Mouse (Mus musculus) MEL (cell line): ENCODE results near the gene Slc9a5. TPM values are rescaled to one million over a fixed set of nuclear protein-coding genes. Genes with fewer than 3 reads are reported as not detected.
A peak's percentile ranks its signal among the peaks of the same experiment; 100 is the strongest.

Source experiments
- DNase-seq: peaks from one replicate; pipeline ENCODE4 v3.0.0; 2011; ENCODE audit warnings: low read depth, low spot score
- H3K27ac ChIP-seq: 2 replicates; pipeline ENCODE4 v1.5.1; 2012; ENCODE audit warnings: low read depth, mild to moderate bottlenecking, control low read depth, low read length, moderate library complexity; ENCODE audit not compliant: control insufficient read depth
- H3K27me3 ChIP-seq, 2 experiments: fragments of 150-350 bp in 1 of 2; sonication (generic) in 1 of 2; 2 replicates each; pipeline ENCODE4 v1.6.1; 2012; ENCODE audit warnings: low read length in 2 of 2, mild to moderate bottlenecking in 2 of 2, improper control_type of control experiment in 1 of 2, moderate library complexity in 1 of 2; ENCODE audit not compliant: insufficient read depth in 2 of 2, control insufficient read depth in 1 of 2
- H3K36me3 ChIP-seq, 2 experiments: 2 replicates each; pipeline ENCODE4 v1.6.1; 2012 to 2014; ENCODE audit warnings: low read length in 2 of 2, improper control_type of control experiment in 1 of 2, inconsistent platforms in 1 of 2, mild to moderate bottlenecking in 1 of 2; ENCODE audit not compliant: insufficient read depth in 2 of 2, control insufficient read depth in 1 of 2
- H3K4me1 ChIP-seq, 2 experiments: fragments of 150-350 bp in 1 of 2; sonication (generic) in 1 of 2; 2 replicates each; pipeline ENCODE4 v1.6.1; 2012; ENCODE audit warnings: low read length in 2 of 2, improper control_type of control experiment in 1 of 2, mild to moderate bottlenecking in 1 of 2; ENCODE audit not compliant: insufficient read depth in 2 of 2, control insufficient read depth in 1 of 2
- H3K4me3 ChIP-seq, 2 experiments: fragments of 150-350 bp in 1 of 2; sonication (generic) in 1 of 2; 2 replicates each; pipeline ENCODE4 v1.5.1; 2012; ENCODE audit warnings: low read depth in 2 of 2, low read length in 2 of 2, mild to moderate bottlenecking in 2 of 2, moderate library complexity in 2 of 2, control low read depth in 1 of 2, improper control_type of control experiment in 1 of 2; ENCODE audit not compliant: control insufficient read depth in 1 of 2, insufficient read depth in 1 of 2
- H3K79me2 ChIP-seq: 2 replicates; pipeline ENCODE4 v1.6.1; 2012; ENCODE audit warnings: mild to moderate bottlenecking, low read length, moderate library complexity; ENCODE audit not compliant: control insufficient read depth, poor library complexity, insufficient read depth
- H3K9ac ChIP-seq: 2 replicates; pipeline ENCODE4 v1.6.1; 2012; ENCODE audit warnings: low read depth, mild to moderate bottlenecking, control low read depth, low read length, moderate library complexity; ENCODE audit not compliant: control insufficient read depth, poor library complexity, severe bottlenecking
- H3K9me3 ChIP-seq: fragments of 150-350 bp; sonication (generic); replicated peaks from 2 replicates; pipeline ENCODE4 v1.6.1; 2012; ENCODE audit warnings: mild to moderate bottlenecking, low read length, improper control_type of control experiment, moderate library complexity; ENCODE audit not compliant: insufficient read depth
- BHLHE40 ChIP-seq: IDR thresholded peaks from 2 replicates; pipeline ENCODE4 v1.6.1; 2012; ENCODE audit warnings: low read depth, mild to moderate bottlenecking, inconsistent platforms, low read length, improper control_type of control experiment, borderline replicate concordance
- CHD1 ChIP-seq: IDR thresholded peaks from 2 replicates; pipeline ENCODE4 v1.6.1; 2012; ENCODE audit warnings: low read depth, mild to moderate bottlenecking, inconsistent platforms, low read length, improper control_type of control experiment
- CHD2 ChIP-seq: IDR thresholded peaks from 2 replicates; pipeline ENCODE4 v1.6.1; 2011; ENCODE audit warnings: low read length, improper control_type of control experiment
- CTCF ChIP-seq, 3 experiments: IDR thresholded peaks in 2 of 3; conservative IDR thresholded peaks in 1 of 3; 2 replicates each; pipeline ENCODE4 v1.5.1; 2011 to 2012; ENCODE audit warnings: low read length in 3 of 3, low read depth in 2 of 3, mild to moderate bottlenecking in 2 of 3, improper control_type of control experiment in 1 of 3, inconsistent platforms in 1 of 3, mixed read lengths in 1 of 3, moderate library complexity in 1 of 3; ENCODE audit not compliant: control insufficient read depth in 1 of 3, insufficient read depth in 1 of 3, poor library complexity in 1 of 3, severe bottlenecking in 1 of 3
- ELF1 ChIP-seq: IDR thresholded peaks from 2 replicates; pipeline ENCODE4 v1.6.1; 2014; ENCODE audit warnings: low read depth, mild to moderate bottlenecking, inconsistent platforms, low read length, improper control_type of control experiment, moderate library complexity
- EP300 ChIP-seq, 2 experiments: IDR thresholded peaks; 2 replicates each; pipeline ENCODE4 v1.6.1; 2011; ENCODE audit warnings: improper control_type of control experiment in 2 of 2, low read length in 2 of 2, low read depth in 1 of 2, mild to moderate bottlenecking in 1 of 2
- ETS1 ChIP-seq: IDR thresholded peaks from 2 replicates; pipeline ENCODE4 v1.6.1; 2012; ENCODE audit warnings: low read depth, mild to moderate bottlenecking, inconsistent platforms, low read length, improper control_type of control experiment, moderate library complexity
- GATA1 ChIP-seq: IDR thresholded peaks from 2 replicates; pipeline ENCODE4 v1.6.1; 2011; ENCODE audit warnings: low read depth, low read length, improper control_type of control experiment
- HCFC1 ChIP-seq: IDR thresholded peaks from 2 replicates; pipeline ENCODE4 v1.6.1; 2012; ENCODE audit warnings: low read depth, mild to moderate bottlenecking, inconsistent platforms, low read length, improper control_type of control experiment, moderate library complexity
- JUND ChIP-seq: IDR thresholded peaks from 2 replicates; pipeline ENCODE4 v1.6.1; 2011; ENCODE audit warnings: low read depth, mild to moderate bottlenecking, improper control_type of control experiment, low read length
- KAT2A ChIP-seq: conservative IDR thresholded peaks from 2 replicates; pipeline ENCODE4 v1.6.1; 2012; ENCODE audit warnings: low read depth, low read length, improper control_type of control experiment, inconsistent platforms
- MAX ChIP-seq: IDR thresholded peaks from 2 replicates; pipeline ENCODE4 v1.6.1; 2011; ENCODE audit warnings: low read length, improper control_type of control experiment
- MAZ ChIP-seq: IDR thresholded peaks from 2 replicates; pipeline ENCODE4 v1.6.1; 2012; ENCODE audit warnings: low read depth, mild to moderate bottlenecking, inconsistent platforms, low read length, improper control_type of control experiment
- MYC ChIP-seq: IDR thresholded peaks from 2 replicates; pipeline ENCODE4 v1.6.1; 2011; ENCODE audit warnings: low read depth, mild to moderate bottlenecking, low read length, improper control_type of control experiment, moderate library complexity
- NELFE ChIP-seq: IDR thresholded peaks from 2 replicates; pipeline ENCODE4 v1.6.1; 2011; ENCODE audit warnings: low read depth, low read length, improper control_type of control experiment
- POLR2A ChIP-seq, 2 experiments: IDR thresholded peaks; 2 replicates each; pipeline ENCODE4 v1.6.1; 2011 to 2012; ENCODE audit warnings: low read length in 2 of 2, mild to moderate bottlenecking in 2 of 2, control low read depth in 1 of 2, improper control_type of control experiment in 1 of 2, low read depth in 1 of 2, moderate library complexity in 1 of 2; ENCODE audit not compliant: control insufficient read depth in 1 of 2, insufficient read depth in 1 of 2, poor library complexity in 1 of 2
- POLR2AphosphoS2 ChIP-seq: IDR thresholded peaks from 2 replicates; pipeline ENCODE4 v1.6.1; 2011; ENCODE audit warnings: low read length, improper control_type of control experiment
- RAD21 ChIP-seq: IDR thresholded peaks from 2 replicates; pipeline ENCODE4 v1.6.1; 2011; ENCODE audit warnings: mild to moderate bottlenecking, low read depth, low read length, improper control_type of control experiment
- RCOR1 ChIP-seq: IDR thresholded peaks from 2 replicates; pipeline ENCODE4 v1.6.1; 2012; ENCODE audit warnings: low read depth, mild to moderate bottlenecking, inconsistent platforms, low read length, improper control_type of control experiment
- SMC3 ChIP-seq: IDR thresholded peaks from 2 replicates; pipeline ENCODE4 v1.6.1; 2011; ENCODE audit warnings: low read depth, low read length, improper control_type of control experiment
- TAL1 ChIP-seq: IDR thresholded peaks from 2 replicates; pipeline ENCODE4 v1.6.1; 2012; ENCODE audit warnings: mild to moderate bottlenecking, inconsistent platforms, low read length, moderate library complexity, mixed read lengths
- TCF12 ChIP-seq: IDR thresholded peaks from 2 replicates; pipeline ENCODE4 v1.6.1; 2014; ENCODE audit warnings: low read depth, mild to moderate bottlenecking, inconsistent platforms, low read length, improper control_type of control experiment, moderate library complexity
- UBTF ChIP-seq: IDR thresholded peaks from 2 replicates; pipeline ENCODE4 v1.6.1; 2012; ENCODE audit warnings: low read depth, mild to moderate bottlenecking, inconsistent platforms, low read length, improper control_type of control experiment, moderate library complexity, borderline replicate concordance; ENCODE audit not compliant: insufficient read depth
- USF1 ChIP-seq: IDR thresholded peaks from 2 replicates; pipeline ENCODE4 v1.6.1; 2014; ENCODE audit warnings: low read depth, mild to moderate bottlenecking, inconsistent platforms, low read length, improper control_type of control experiment, moderate library complexity
- ZC3H11A ChIP-seq: IDR thresholded peaks from 2 replicates; pipeline ENCODE4 v1.6.1; 2012; ENCODE audit warnings: low read depth, mild to moderate bottlenecking, inconsistent platforms, low read length, improper control_type of control experiment
- ZNF384 ChIP-seq: IDR thresholded peaks from 2 replicates; pipeline ENCODE4 v1.6.1; 2012; ENCODE audit warnings: low read depth, mild to moderate bottlenecking, inconsistent platforms, low read length, improper control_type of control experiment
- polyA plus RNA-seq, 2 experiments: library from polyadenylated mRNA; stranded (reverse) in 1 of 2; unstranded in 1 of 2; fragments of >175 nt in 1 of 2; fragments of >200 nt in 1 of 2; gene quantifications; 2 replicates each; pipeline versions ENCODE4 v1.2.1 to v1.2.4; 2012; ENCODE audit warnings: low replicate concordance in 2 of 2, low read depth in 1 of 2; ENCODE audit not compliant: insufficient read length in 2 of 2, insufficient read depth in 1 of 2, missing spikeins in 1 of 2
- total RNA-seq: library from RNA; depleted of rRNA; stranded (reverse); fragments of 300-350 nt; gene quantifications from 2 replicates; pipeline ENCODE4 v1.2.3, GENCODE M21; 2012

Slc9a5 gene
- total and polyA plus RNA-seq, 3 experiments: 0.12 to 1.9 TPM; not detected in 1

DNA sequence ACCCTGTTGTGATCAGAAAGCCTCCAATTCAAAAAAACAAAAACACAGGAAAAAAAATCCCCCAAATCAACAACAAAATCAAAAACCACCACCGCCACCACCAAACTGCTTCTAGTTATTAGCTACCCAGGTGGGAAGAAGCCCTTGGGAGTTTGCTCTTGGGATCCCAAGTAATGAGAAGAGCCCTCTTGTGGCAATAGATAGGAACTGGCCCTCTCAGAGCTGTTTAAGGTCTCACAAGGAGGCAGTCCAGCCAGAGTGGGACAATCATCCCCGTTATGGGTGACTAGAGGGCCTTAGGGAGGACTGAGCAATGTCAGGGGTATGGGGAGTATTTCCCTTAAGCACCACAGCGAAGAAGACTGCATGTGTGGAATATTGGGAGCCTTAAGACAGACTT lies 49.1 kb downstream of the Slc9a5 start:
- Histone ChIP-seq H3K9me3 (no peaks in the 10 kb centered on the region), H3K79me2 (no peaks in the 10 kb centered on the region), H3K4me3 (no peak overlapping the region), H3K4me1 (no peaks in the 10 kb centered on the region), H3K9ac (no peak overlapping the region), H3K27ac (no peak overlapping the region), H3K27me3 (peaks cover 16 to 26% of the 10 kb centered on the region in 2 experiments), H3K36me3 (no peaks in the 10 kb centered on the region)
- no peak for TF ChIP-seq RCOR1
- TF ChIP-seq EP300 (IDR thresholded peaks at IDR 0.05; ENCODE audit: low read depth in 1 of 2, low read length in 2 of 2): no peak
- TF ChIP-seq USF1: no peak
- peak; percentile 64 for TF ChIP-seq RAD21
- TF ChIP-seq ZC3H11A: peak; percentile 28; the same call in 1 of the 2 replicates
- TF ChIP-seq CHD1: no peak
- no peak for TF ChIP-seq ZNF384
- no peak for TF ChIP-seq MAZ
- TF ChIP-seq HCFC1: no peak
- peak; percentile 85 for TF ChIP-seq SMC3
- no peak for TF ChIP-seq MAX
- TF ChIP-seq POLR2A (IDR thresholded peaks at IDR 0.05; ENCODE audit: control insufficient read depth in 1 of 2, insufficient read depth in 1 of 2, low read depth in 1 of 2, low read length in 2 of 2, poor library complexity in 1 of 2): no peak
- no peak for TF ChIP-seq JUND
- no peak for TF ChIP-seq UBTF
- no peak for TF ChIP-seq GATA1
- no peak for TF ChIP-seq MYC
- TF ChIP-seq KAT2A: no peak
- TF ChIP-seq POLR2AphosphoS2: no peak
- no peak for TF ChIP-seq ELF1
- no peak for TF ChIP-seq TAL1
- TF ChIP-seq BHLHE40: no peak
- peak; percentile 52 to 79 (median 65) for TF ChIP-seq CTCF (IDR thresholded peaks at IDR 0.05 in 2 of 3, conservative IDR thresholded peaks at IDR 0.05 in 1 of 3; ENCODE audit: control insufficient read depth in 1 of 3, insufficient read depth in 1 of 3, low read depth in 2 of 3, low read length in 3 of 3, poor library complexity in 1 of 3, severe bottlenecking in 1 of 3)
- no peak for TF ChIP-seq CHD2
- no peak for TF ChIP-seq NELFE
- TF ChIP-seq ETS1: no peak
- TF ChIP-seq TCF12: no peak
- peak; percentile 71 for DNase-seq
